Mouse (Mus musculus) limb, embryonic 14.5 days (tissue): ENCODE results near the gene Zbtb45. TPM values are rescaled to one million over a fixed set of nuclear protein-coding genes. Genes with fewer than 3 reads are reported as not detected.
A peak's percentile ranks its signal among the peaks of the same experiment; 100 is the strongest.

Experiments
- ATAC-seq: fragments of 200-750 bp; cut with Nextera tagmentation; 2 replicates; pipeline ENCODE4 v1.8.0; 2017; ENCODE audit warnings: low read depth, moderate number of reproducible peaks, moderate TSS enrichment; ENCODE audit not compliant: low FRiP score
- DNase-seq: peaks from one replicate; pipeline ENCODE4 v3.0.0-alpha.2; 2015; ENCODE audit warnings: low spot score
- H3K27ac ChIP-seq: fragments of 300-500 bp; sonication (generic); replicated peaks from 2 replicates; pipeline ENCODE4 v1.5.1; 2014; ENCODE audit warnings: low read depth, mild to moderate bottlenecking, low read length, moderate library complexity, mixed read lengths
- H3K27me3 ChIP-seq: fragments of 300-500 bp; sonication (generic); 2 replicates; pipeline ENCODE4 v1.6.1; 2014; ENCODE audit warnings: low read length, mixed read lengths; ENCODE audit not compliant: control insufficient read depth, insufficient read depth
- H3K36me3 ChIP-seq: fragments of 300-500 bp; sonication (generic); 2 replicates; pipeline ENCODE4 v1.6.1; 2014; ENCODE audit warnings: mild to moderate bottlenecking, low read length, moderate library complexity, mixed read lengths; ENCODE audit not compliant: control insufficient read depth, insufficient read depth
- H3K4me1 ChIP-seq: fragments of 300-500 bp; sonication (generic); 2 replicates; pipeline ENCODE4 v1.6.1; 2014; ENCODE audit warnings: antibody characterized with exemption, low read length, mixed read lengths; ENCODE audit not compliant: control insufficient read depth, insufficient read depth
- H3K4me2 ChIP-seq: fragments of 300-500 bp; sonication (generic); replicated peaks from 2 replicates; pipeline ENCODE4 v1.6.1; 2014; ENCODE audit warnings: low read depth, mild to moderate bottlenecking, low read length, moderate library complexity; ENCODE audit not compliant: severe bottlenecking
- H3K4me3 ChIP-seq: fragments of 300-500 bp; sonication (generic); replicated peaks from 2 replicates; pipeline ENCODE4 v1.5.1; 2014; ENCODE audit warnings: low read length
- H3K9ac ChIP-seq: fragments of 300-500 bp; sonication (generic); 2 replicates; pipeline ENCODE4 v1.6.1; 2014; ENCODE audit warnings: mild to moderate bottlenecking, low read depth, low read length, moderate library complexity; ENCODE audit not compliant: severe bottlenecking
- H3K9me3 ChIP-seq: fragments of 300-500 bp; sonication (generic); 2 replicates; pipeline ENCODE4 v1.6.1; 2016; ENCODE audit warnings: low read length; ENCODE audit not compliant: control insufficient read depth
- POLR2A ChIP-seq: fragments of 200-500 bp; IDR thresholded peaks from 2 replicates; pipeline ENCODE4 v1.8.0; 2012; ENCODE audit warnings: inconsistent platforms, mild to moderate bottlenecking, moderate library complexity, borderline replicate concordance; ENCODE audit not compliant: insufficient read depth, insufficient read length; ENCODE audit errors: extremely low read depth
- WGBS: fragments of 180-500 bp; shearing (Covaris S2); extraction: QIAGEN DNeasy Blood & Tissue Kit; methylation state at CpG from one replicate; pipeline ENCODE4 v1.1.7; 2014; 5-methylcytosine and 5-hydroxymethylcytosine counted together
- polyA plus RNA-seq, 2 experiments: library from polyadenylated mRNA; depleted of rRNA in 1 of 2; stranded (reverse) in 1 of 2; unstranded in 1 of 2; fragments of >200 nt; fragmentation: Nextera tagmentation in 1 of 2; extraction: Ambion mirVana in 1 of 2; gene quantifications; 2 replicates each; pipeline versions ENCODE4 v1.2.1 to v1.2.3; 2012 to 2014

Gene Zbtb45
- polyA plus RNA-seq, 2 experiments: 25.8 to 29.3 TPM

- WGBS: 96% methylated on average over 25 of the region's 25 CpGs
- H3K4me3 ChIP-seq: no peak overlapping the region
- ATAC-seq (no peak), DNase-seq (no peak)
- no peak for TF ChIP-seq POLR2A
- no peak overlapping the region for H3K9ac ChIP-seq
- H3K36me3 ChIP-seq: peaks cover 46% of the 10 kb centered on the region
- no peak overlapping the region for H3K4me2 ChIP-seq
- H3K9me3 ChIP-seq: no peaks in the 10 kb centered on the region
- H3K27ac ChIP-seq: no peak overlapping the region
- peaks cover 6% of the 10 kb centered on the region for H3K4me1 ChIP-seq
- H3K27me3 ChIP-seq: no peaks in the 10 kb centered on the region
These were observed 38.9 kb downstream of the Zbtb45 start for GRCm38 (mm10) chr7:12970906-12971305.

GRCm38 (mm10) chr7:12966104-12966845, 43.6 kb downstream of the Zbtb45 start:
- Histone ChIP-seq H3K9me3 (no peaks in the 10 kb centered on the region), H3K4me2 (peak overlapping the region; percentile 82), H3K36me3 (peaks cover 28% of the 10 kb centered on the region), H3K9ac (peak overlapping the region; percentile 88), H3K4me3 (peak overlapping the region; percentile 87), H3K27me3 (no peaks in the 10 kb centered on the region), H3K27ac (peak overlapping the region; percentile 91), H3K4me1 (peaks cover 10% of the 10 kb centered on the region)
- no peak for TF ChIP-seq POLR2A
- DNase-seq (peak; percentile 18), ATAC-seq (peak; percentile 28)
- under 1% methylated on average over 29 of the region's 29 CpGs for WGBS

- no peaks in the 10 kb centered on the region for H3K9me3 ChIP-seq
- no peaks in the 10 kb centered on the region for H3K27me3 ChIP-seq
- peaks cover 10% of the 10 kb centered on the region for H3K4me1 ChIP-seq
- TF ChIP-seq POLR2A: 0 out of 2 replicates have a peak, but pooled peaks have one; percentile 27
- peak; percentile 93 for DNase-seq
- H3K27ac ChIP-seq: peak within 1 kb of the TSS; percentile 91
- WGBS: under 1% methylated on average over 23 of the region's 23 CpGs
- H3K9ac ChIP-seq: peak within 1 kb of the TSS; percentile 88
- peak within 1 kb of the TSS; percentile 82 for H3K4me2 ChIP-seq
- peaks cover 22% of the 10 kb centered on the region for H3K36me3 ChIP-seq
- ATAC-seq: peak; percentile 86
- H3K4me3 ChIP-seq: peak within 1 kb of the TSS; percentile 87
These were observed 44.1 kb downstream of the Zbtb45 start, which contains the start of gene Zfp324 for GRCm38 (mm10) chr7:12965678-12966091. Gene Zfp324, plus strand, starts transcription at chr7:12965838.

GRCm38 (mm10) chr7:12961511-12962141, 48.2 kb downstream of the Zbtb45 start:
- Histone ChIP-seq H3K27me3 (no peaks in the 10 kb centered on the region), H3K4me1 (peaks cover 5% of the 10 kb centered on the region), H3K4me3 (peak overlapping the region; percentile 43), H3K36me3 (no peaks in the 10 kb centered on the region), H3K9ac (peak overlapping the region; percentile 49), H3K4me2 (peak overlapping the region; percentile 45), H3K9me3 (no peaks in the 10 kb centered on the region), H3K27ac (peak overlapping the region; percentile 75)
- peak; percentile 68; the same call in 1 of the 2 replicates for TF ChIP-seq POLR2A
- peak; percentile 87 for ATAC-seq
- DNase-seq: peak; percentile 83
- WGBS: 3% methylated on average over 29 of the region's 29 CpGs

- H3K9me3 ChIP-seq: no peaks in the 10 kb centered on the region
- no peak for TF ChIP-seq POLR2A
- no peak overlapping the region for H3K9ac ChIP-seq
- DNase-seq (no peak), ATAC-seq (no peak)
- H3K27me3 ChIP-seq: no peaks in the 10 kb centered on the region
- no peak overlapping the region for H3K4me3 ChIP-seq
- no peak overlapping the region for H3K4me2 ChIP-seq
- H3K36me3 ChIP-seq: no peaks in the 10 kb centered on the region
- no peaks in the 10 kb centered on the region for H3K4me1 ChIP-seq
- WGBS: 26% methylated on average over 4 of the region's 4 CpGs
- H3K27ac ChIP-seq: no peak overlapping the region
These were observed 50.1 kb downstream of the Zbtb45 start for GRCm38 (mm10) chr7:12959718-12960117.
